16 mouse cellular contexts compared by ENCODE assay signal in genomic region chr19:56621876-56622275, GRCm38 (mm10).
"Had no signal": no experiment of that assay in that cellular context is flagged by ENCODE, and none has a peak within 500 bp of the region (broad histone marks: within the 10 kb centered on the region; RNA-seq: fewer than 3 reads in every experiment).

No protein-coding gene starts in this region.

- H3K27ac ChIP-seq: neural tube, embryonic 13.5 days; neural tube, embryonic 15.5 days; stomach, embryonic 15.5 days; stomach, postnatal 0 days had no signal

- H3K27me3 ChIP-seq: neural tube, embryonic 13.5 days; neural tube, embryonic 15.5 days; stomach, embryonic 15.5 days had no signal

- H3K36me3 ChIP-seq: neural tube, embryonic 13.5 days; neural tube, embryonic 15.5 days; stomach, embryonic 15.5 days had no signal

- H3K9ac ChIP-seq: neural tube, embryonic 13.5 days; neural tube, embryonic 15.5 days; stomach, embryonic 15.5 days had no signal

- H3K4me2 ChIP-seq: neural tube, embryonic 13.5 days; neural tube, embryonic 15.5 days; stomach, embryonic 15.5 days had no signal

- H3K4me1 ChIP-seq: neural tube, embryonic 13.5 days; neural tube, embryonic 15.5 days had no signal

- H3K4me3 ChIP-seq: neural tube, embryonic 13.5 days; neural tube, embryonic 15.5 days; stomach, embryonic 15.5 days had no signal

- H3K9me3 ChIP-seq: neural tube, embryonic 13.5 days; neural tube, embryonic 15.5 days; stomach, embryonic 15.5 days had no signal

- DNase-seq: retina, postnatal 1 day; right cerebral cortex, adult 18-20 months; right cerebral cortex, postnatal 14 days; right cerebral cortex, postnatal 25 days; right cerebral cortex, postnatal 4 days; spleen, adult 18-20 months; thymus, adult 18-20 months; thymus, adult 2 months; thymus, postnatal 14 days; thymus, postnatal 25 days; thymus, postnatal 36 days; thymus, postnatal 4 days had no signal
